ENCODE assay signal across 1 mouse cellular context in genomic region chr16:93746397-93746796, GRCm38 (mm10).
"Had no signal": no experiment of that assay in that cellular context is flagged by ENCODE, and none has a peak within 500 bp of the region (broad histone marks: within the 10 kb centered on the region; RNA-seq: fewer than 3 reads in every experiment).

No protein-coding gene starts in this region.

- DNase-seq: right cerebral cortex, postnatal 14 days had no signal
